Mouse (Mus musculus): Measurements from ENCODE around the gene Fggy. TPM values are rescaled to one million over a fixed set of nuclear protein-coding genes. Genes with fewer than 3 reads are reported as not detected.

The Fggy gene
- polyA plus RNA-seq, 1 experiment: 0.08 TPM

DNA sequence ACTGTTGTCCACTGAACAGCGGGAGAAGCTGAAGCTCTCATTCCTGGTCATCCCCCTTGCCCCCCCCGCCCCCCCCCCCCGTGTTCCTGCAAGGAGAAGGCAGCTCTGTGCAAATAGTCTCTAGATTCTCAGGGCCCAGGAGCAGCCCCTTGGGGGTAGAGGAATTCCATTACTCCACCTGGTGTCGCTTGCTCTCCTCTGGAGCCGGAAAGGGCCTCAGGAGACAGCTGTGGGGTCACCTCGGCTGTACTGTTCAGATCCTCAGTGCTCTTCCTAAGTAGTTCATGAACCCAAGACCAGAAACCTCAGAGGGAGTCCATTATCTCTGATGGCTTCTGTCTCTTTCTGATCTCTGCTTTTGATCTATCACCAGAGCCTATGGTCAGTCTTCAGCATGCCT lies 341.4 kb downstream of the Fggy start:
- no peak for TF ChIP-seq GATA1 (IDR thresholded peaks at IDR 0.05; ENCODE audit: low read length)

DNA sequence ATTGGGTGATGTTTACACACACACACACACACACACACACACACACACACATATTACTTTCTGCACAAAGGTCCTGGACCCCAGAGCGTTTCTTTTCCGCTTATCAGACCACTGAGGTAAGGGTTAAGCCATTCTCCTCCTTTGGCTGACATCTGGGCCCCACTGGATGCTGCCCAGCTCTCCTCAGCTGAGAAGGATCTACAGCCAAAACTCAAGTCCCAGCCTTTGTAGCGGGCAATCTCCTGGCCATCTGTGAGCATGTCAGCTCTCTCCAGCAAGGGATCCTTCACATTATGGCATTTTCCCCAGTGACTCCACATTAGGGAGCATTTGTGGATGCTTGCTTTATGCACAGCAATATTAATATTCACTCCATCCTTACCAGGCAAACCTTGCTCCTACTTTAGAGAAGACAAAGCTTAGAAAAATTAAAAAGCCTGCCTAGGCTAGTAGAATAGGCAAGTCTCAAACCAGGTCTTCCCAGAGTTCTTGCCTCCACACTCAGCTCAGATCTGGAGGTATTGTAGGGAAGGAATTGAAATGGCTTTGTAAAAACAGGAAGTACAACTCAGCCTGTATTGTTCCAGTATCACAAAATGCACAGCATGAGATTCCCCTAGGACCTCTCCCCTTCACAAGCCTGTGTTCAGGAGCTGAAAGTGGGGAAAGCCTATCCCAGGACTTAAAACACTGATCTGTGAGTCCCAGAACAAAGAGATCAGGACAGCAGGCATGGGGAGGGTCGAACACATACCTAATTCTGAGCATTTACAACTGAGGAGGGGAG lies 342.8 kb downstream of the Fggy start:
- TF ChIP-seq GATA1 (IDR thresholded peaks at IDR 0.05; ENCODE audit: low read length): no peak

DNA sequence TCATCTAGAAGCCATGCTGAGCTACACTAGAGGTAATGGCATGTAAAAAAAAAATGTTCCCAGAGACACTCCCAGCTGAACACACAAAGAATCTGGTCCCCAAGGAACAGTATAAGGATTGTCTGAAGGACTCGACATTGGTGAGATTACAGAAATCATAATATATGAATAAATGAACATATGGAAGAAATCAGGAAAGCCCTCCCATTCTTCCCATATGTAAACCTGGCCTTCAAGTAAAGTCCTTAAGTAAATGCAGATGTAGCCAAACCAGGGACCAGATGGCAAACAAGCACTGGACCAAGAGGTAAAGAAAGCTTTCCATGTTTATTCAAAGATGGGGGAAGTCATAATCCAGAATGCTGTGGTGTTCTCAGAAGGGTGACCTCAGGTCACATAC lies 343.5 kb downstream of the Fggy start:
- no peak for TF ChIP-seq GATA1 (IDR thresholded peaks at IDR 0.05; ENCODE audit: low read length)

DNA sequence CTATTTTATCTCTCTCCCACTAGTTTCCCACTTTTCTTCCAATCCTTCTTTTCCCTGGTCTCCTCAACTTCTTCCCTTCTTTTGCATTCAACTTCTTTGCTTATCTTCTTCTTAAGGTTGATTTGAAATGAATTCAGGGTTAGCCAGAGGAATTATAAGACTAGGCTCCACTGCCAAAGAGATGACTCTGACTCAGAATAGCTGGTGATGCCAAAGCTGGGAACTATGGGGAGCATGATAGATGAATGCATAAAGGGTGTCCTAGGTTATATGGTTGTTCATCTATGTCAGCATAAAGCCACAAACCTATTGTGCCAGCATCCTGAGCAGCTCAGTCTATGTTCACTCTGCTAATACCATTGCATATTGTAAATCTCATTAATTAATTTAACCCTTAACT lies 348.8 kb downstream of the Fggy start:
- no peak for TF ChIP-seq GATA1 (IDR thresholded peaks at IDR 0.05; ENCODE audit: low read length)

DNA sequence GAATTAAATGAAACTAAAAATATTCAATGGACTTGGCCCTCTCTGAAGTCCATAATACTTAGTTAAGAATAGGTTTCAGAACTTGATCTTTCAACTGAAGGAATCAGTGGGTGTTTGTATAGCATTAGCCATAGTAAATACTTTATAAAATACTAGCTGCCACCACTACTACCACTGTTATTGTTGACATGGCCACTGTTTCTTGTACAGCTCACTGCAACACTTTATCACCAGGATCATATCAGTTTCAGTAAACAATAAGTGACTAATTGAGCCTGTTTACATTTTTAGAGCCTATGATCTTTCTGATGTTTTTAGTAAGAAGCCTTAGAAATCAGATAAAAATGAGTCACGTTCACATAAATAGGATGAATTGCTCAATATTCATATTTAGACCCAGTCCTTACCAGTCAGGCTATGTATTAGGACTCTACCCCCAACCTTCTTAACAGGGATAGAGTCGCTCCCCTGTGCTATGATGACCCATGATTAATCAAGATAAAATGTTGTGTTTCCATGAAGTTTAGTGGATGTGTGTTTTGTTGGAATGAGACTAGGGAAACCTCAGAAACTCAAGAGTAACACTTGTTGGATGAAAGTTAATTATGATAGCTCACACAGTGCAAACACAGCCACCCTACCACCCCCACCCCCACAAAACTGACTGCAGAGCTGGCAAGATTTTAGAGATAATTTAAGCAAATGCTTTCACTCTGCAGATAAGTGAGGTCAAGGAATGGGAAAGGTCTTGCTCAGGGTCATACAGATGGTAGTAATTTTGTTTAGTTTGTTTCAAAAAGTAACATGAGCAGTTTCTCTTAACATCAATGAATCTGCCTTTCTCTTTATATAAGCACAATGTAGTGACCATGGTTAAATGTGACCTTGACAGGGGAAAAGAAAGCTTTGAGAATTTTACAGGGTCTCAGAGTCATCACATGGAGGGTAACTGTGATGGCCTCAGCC lies 352.7 kb downstream of the Fggy start:
- no peak for TF ChIP-seq GATA1 (IDR thresholded peaks at IDR 0.05; ENCODE audit: low read length)

DNA sequence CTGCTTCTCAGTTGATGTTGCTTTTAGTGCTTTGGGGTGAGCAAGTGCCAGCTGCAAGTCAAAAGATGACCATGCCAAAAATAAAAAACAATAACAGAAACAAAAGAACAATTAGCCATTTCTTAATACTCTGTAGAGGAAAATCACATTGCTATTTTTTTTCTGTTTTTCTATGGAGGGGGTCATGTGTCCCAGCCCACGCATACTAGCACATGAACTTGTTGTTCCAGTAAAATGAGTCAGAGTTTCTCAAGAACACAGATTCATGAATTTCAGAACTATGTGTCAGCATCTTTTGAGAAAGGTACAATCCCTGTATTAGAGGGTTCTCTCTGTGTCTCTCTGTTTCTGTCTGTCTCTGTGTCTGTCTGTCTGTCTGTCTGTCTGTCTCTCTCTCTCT lies 355.7 kb downstream of the Fggy start:
- no peak for TF ChIP-seq GATA1 (IDR thresholded peaks at IDR 0.05; ENCODE audit: low read length)

DNA sequence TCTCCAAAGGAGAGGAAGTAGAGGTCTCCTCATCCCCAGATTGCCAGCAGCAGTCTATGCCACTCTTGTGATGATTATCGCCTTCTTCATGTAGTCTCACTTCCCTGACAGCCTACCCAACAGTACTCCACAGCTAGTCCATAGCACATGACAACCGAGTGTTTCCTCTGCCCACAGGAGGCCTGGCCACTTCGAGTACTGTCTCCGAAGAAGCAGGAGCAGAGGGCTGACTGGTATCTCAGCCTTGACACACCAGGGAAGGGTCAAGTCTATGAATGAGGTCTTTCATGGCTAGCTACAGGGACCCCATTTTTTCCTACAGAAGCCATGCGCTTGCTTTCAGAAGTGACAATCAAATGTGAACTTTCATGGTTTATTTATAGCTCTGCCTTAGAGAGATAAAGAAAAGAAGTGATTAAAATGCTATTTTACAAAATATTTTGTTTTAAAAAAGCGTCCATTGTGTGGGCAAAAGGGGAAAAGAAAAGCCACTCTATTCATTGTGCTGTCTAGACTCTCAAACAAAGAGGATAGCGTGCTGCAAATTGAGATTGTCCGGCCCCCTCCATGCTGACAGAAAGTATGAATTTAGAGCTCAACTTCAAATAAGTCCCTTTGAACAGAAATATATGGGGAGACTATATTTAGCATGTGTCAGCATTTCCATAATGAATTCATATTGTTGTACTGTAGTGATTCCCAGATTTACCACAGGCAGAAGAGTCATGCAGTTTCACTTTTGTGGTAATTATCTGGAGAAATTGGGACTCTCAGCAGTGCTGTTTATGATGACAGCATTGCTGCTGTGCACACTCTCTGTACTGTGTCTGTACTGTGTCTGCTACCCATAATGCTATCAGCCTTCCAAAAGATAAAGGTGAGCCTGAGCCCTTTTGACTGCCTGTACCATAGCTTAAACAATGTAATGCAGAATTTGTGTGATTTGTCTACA lies 358.6 kb downstream of the Fggy start:
- TF ChIP-seq GATA1 (IDR thresholded peaks at IDR 0.05; ENCODE audit: low read length): no peak

DNA sequence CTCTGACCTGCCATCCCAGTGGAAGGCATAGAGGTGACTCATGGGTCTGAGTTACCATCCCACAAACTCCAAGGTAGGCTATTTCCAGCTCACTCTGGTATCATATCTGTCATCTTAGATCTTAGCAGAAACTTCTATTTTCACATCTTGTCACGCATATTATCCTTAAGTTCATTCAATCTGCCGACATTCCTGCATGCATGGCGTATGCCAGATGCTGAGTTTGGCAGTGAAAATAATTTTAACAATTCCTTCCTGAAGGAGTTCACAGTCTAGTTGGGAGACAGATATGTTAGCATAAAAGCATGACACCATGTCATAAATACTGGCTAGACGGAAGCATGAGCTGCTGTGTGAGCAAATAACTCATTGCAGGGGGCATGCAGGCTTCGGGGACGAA lies 360.4 kb downstream of the Fggy start:
- TF ChIP-seq GATA1 (IDR thresholded peaks at IDR 0.05; ENCODE audit: low read length): no peak

DNA sequence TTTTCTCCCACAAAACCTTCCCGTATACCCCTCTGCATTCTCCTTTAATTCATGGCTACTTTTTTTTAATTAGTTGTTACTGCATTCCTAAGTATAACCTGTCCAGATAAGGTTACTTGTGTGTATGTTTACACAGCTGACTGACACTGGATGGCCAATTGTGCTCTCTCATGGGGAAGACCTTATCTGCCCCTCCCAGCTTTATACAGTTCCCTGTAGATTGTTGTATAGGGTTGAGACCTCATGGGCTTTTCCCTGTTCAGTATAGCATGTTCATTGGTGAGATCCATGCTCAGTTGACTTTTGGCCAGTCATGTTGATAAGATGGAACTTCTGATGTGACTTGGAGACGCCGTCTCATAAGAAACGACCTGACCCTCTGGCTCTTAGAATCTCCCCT lies 363.1 kb downstream of the Fggy start:
- no peak for TF ChIP-seq GATA1 (IDR thresholded peaks at IDR 0.05; ENCODE audit: low read length)

DNA sequence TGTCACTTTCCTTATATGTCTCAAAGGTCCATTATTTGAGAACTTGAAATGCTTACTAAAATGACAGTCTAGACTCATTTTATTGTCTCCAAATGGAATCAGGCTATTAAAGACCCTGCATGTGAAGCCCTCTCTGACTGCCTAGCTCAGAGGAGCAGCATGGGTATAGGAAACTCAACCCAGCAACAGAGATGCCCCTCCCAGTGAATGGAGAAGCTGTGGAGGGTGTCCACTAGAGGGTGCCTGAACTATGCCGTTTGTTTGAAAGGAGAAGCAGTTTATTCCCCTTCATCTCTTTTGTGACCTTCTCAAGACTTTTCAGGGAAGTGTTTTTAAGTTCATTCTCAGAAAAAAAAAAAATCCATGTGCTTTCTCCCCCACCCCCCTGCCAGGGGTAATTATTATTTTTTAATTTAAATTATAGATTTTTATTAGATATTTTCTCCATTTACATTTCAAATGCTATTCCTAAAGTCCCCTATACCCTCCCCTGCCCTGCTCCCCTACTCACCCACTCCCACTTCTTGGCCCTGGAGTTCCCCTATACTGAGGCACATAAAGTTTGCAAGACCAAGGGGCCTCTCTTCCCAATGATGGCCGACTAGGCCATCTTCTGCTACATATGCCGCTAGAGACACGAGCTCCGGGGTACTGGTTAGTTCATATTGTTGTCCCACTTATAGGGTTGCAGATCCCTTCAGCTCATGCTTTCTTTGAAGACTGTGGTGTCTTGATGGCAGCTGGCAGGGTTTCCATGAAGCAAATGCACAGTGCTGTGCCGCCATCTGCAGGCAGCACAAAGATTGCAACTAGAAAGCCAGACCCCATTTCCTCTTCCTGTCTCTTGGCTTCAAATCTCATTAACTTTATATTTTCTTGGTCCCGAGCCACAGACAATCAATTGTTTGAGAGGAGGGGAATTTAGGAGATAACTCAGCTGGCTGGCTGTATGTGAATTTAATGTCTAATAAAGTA lies 367.2 kb downstream of the Fggy start:
- no peak for TF ChIP-seq GATA1 (IDR thresholded peaks at IDR 0.05; ENCODE audit: low read length)

DNA sequence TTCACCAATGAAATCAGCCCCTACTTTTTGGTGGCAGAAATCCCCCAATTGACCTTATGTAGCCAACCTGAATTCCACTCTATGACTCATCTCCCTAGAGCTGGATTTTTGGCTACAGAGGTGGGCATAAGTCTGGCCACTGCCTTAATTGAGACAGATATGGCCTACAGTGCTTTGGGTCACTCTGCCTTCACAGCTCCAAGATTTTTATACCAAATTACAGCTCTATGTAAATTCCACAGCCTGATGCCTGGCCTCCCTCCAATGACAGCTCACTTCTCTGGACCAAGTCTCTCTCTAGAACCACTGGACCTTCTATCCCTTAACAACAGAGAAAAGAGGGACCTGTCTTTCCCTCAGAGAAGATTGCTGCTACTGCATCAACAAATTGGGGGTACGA lies 371.5 kb downstream of the Fggy start:
- no peak for TF ChIP-seq GATA1 (IDR thresholded peaks at IDR 0.05; ENCODE audit: low read length)

DNA sequence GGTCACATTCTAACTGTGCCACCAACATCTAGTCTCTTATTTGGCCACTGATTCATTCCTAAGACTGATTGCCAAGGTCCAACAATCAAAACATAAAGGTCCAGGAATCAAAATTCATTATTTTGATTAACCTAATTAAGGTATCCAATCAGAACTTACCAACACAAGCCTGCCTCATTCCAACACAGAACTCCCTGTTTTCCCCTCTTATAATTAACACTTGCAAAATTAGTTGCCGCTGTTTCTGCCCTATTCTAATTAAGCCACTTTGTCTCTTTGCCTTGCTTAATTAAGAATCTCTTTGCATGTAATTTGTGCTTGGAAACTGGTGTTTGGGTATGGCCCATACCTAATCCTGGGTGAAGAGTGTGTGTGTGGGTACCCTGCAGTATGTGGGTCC lies 372.6 kb downstream of the Fggy start:
- no peak for TF ChIP-seq GATA1 (IDR thresholded peaks at IDR 0.05; ENCODE audit: low read length)

DNA sequence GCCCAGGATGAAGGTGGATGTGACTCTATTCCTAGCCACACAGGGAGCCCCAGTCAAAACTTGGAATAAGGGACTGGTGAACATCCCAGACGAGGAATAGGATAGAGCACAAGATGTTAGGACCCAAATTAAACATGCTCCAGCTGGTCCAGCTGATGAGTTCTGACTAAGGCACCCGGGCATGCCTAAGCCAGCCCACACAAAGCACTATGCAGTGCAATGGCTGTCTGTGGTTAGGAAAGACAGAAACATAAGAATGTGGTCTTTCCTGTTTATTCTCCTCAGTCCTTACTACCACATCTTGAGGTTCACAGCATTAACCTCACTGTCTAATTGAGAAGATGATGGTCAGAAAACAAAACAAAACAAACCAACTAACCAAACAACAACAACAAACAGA lies 374.0 kb downstream of the Fggy start:
- no peak for TF ChIP-seq GATA1 (IDR thresholded peaks at IDR 0.05; ENCODE audit: low read length)

DNA sequence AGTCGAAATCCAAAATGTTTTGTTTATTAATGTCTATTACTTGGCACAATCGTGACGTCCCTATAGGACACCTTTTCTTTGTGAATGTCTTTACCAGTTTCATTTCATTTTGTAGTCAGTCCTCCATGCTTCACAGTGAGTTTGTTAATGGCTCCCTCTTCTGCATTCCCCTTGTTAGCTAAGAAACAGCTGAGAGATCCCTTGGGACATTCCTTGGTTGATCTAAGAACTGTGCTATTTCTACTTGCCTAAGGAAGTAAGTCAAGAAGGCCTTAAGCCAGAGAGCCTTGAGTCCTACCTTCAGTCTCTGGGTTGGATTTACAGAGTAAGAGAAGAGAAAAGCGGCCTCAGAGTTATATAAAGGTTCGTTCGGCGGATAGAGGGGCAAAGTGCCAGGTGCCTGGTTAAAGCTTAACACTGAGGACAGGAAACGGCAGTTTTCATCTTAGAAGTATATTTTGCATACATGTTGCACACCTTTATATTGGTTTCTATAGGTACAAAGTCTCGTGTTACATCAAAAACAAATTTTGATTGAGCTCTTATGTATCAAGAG lies 376.6 kb downstream of the Fggy start:
- TF ChIP-seq GATA1 (IDR thresholded peaks at IDR 0.05; ENCODE audit: low read length): no peak
